Mouse (Mus musculus) gonadal fat pad, adult 2 months (tissue): ENCODE measurements around the gene Arhgap35. TPM values are rescaled to one million over a fixed set of nuclear protein-coding genes. Genes with fewer than 3 reads are reported as not detected.

ENCODE experiments used
- DNase-seq: peaks from one replicate; pipeline ENCODE4 v3.0.0-alpha.2; 2012; ENCODE audit warnings: low read depth
- polyA plus RNA-seq: library from polyadenylated mRNA; depleted of rRNA; stranded (reverse); fragments of >200 nt; gene quantifications from 2 replicates; pipeline ENCODE4 v1.2.3, GENCODE M21; 2012

The Arhgap35 gene
- polyA plus RNA-seq, 1 experiment, result 20.2 TPM

GRCm38 (mm10) chr7:16524308-16524707 lies 90.5 kb downstream of the Arhgap35 start:
- no peak for DNase-seq

- no peak for DNase-seq
Observed at GRCm38 (mm10) chr7:16519310-16519709, 95.5 kb downstream of the Arhgap35 start.

GRCm38 (mm10) chr7:16517198-16517597 lies 97.6 kb downstream of the Arhgap35 start:
- no peak for DNase-seq

- DNase-seq, result no peak
Observed at GRCm38 (mm10) chr7:16507284-16507683, 107.5 kb downstream of the Arhgap35 start.

GRCm38 (mm10) chr7:16505226-16505593 lies 109.6 kb downstream of the Arhgap35 start:
- DNase-seq, result no peak

GRCm38 (mm10) chr7:16504573-16505225 lies 110.1 kb downstream of the Arhgap35 start:
- DNase-seq, result no peak

- DNase-seq, result no peak
Observed at GRCm38 (mm10) chr7:16501571-16501970, 113.2 kb downstream of the Arhgap35 start.

GRCm38 (mm10) chr7:16499671-16500104 lies 115.1 kb downstream of the Arhgap35 start:
- no peak for DNase-seq

GRCm38 (mm10) chr7:16496260-16496659 lies 118.5 kb downstream of the Arhgap35 start:
- DNase-seq, result no peak

- DNase-seq, result no peak
Observed at GRCm38 (mm10) chr7:16493361-16493760, 121.4 kb downstream of the Arhgap35 start.

GRCm38 (mm10) chr7:16492211-16492610 lies 122.6 kb downstream of the Arhgap35 start:
- DNase-seq, result no peak

- no peak for DNase-seq
Observed at GRCm38 (mm10) chr7:16491759-16492158, 123.0 kb downstream of the Arhgap35 start.

- DNase-seq, result no peak
Observed at GRCm38 (mm10) chr7:16489948-16490347, 124.8 kb downstream of the Arhgap35 start.

GRCm38 (mm10) chr7:16488816-16489215 lies 126.0 kb downstream of the Arhgap35 start:
- no peak for DNase-seq

- no peak for DNase-seq
Observed at GRCm38 (mm10) chr7:16477628-16478027, 137.2 kb downstream of the Arhgap35 start, which contains the start of gene Npas1. Npas1 (minus strand) TSS chr7:16477728.

GRCm38 (mm10) chr7:16476600-16476989 lies 138.2 kb downstream of the Arhgap35 start:
- no peak for DNase-seq

- DNase-seq, result no peak
Observed at GRCm38 (mm10) chr7:16475764-16476599, 138.8 kb downstream of the Arhgap35 start.

GRCm38 (mm10) chr7:16475321-16475720 lies 139.5 kb downstream of the Arhgap35 start:
- DNase-seq, result no peak

GRCm38 (mm10) chr7:16474445-16474844 lies 140.3 kb downstream of the Arhgap35 start:
- no peak for DNase-seq

GRCm38 (mm10) chr7:16473847-16474246 lies 140.9 kb downstream of the Arhgap35 start:
- DNase-seq, result no peak

- DNase-seq, result no peak
Observed at GRCm38 (mm10) chr7:16472116-16472709, 142.6 kb downstream of the Arhgap35 start.

- DNase-seq, result no peak
Observed at GRCm38 (mm10) chr7:16471549-16471948, 143.2 kb downstream of the Arhgap35 start.

- no peak for DNase-seq
Observed at GRCm38 (mm10) chr7:16468115-16468514, 146.7 kb downstream of the Arhgap35 start.
